Mouse (Mus musculus): ENCODE results near the gene Gltpd2. TPM values are rescaled to one million over a fixed set of nuclear protein-coding genes. Genes with fewer than 3 reads are reported as not detected.
A peak's percentile ranks its signal among the peaks of the same experiment; 100 is the strongest.
"Not testable (repeated sequence)": the region's sequence is repeated elsewhere in the genome, so short reads cannot be mapped to it uniquely, and the experiment has no call there.

The Gltpd2 gene
- 0.14 and 0.27 TPM in 2 replicates for polyA plus RNA-seq (2015; fragmentation: Nextera tagmentation; extraction: Ambion mirVana)

- H3K4me2 ChIP-seq, result peak within 1 kb of the TSS; percentile 48
- peak within 1 kb of the TSS; percentile 27; the same call in 1 of the 2 replicates for H3K9ac ChIP-seq
- H3K27me3 ChIP-seq (replicated peaks), result no peaks in the 10 kb centered on the region
- 84% methylated on average over 10 of the region's 10 CpGs for WGBS
- no peaks in the 10 kb centered on the region for H3K9me3 ChIP-seq
- peak within 1 kb of the TSS; percentile 40; the same call in 1 of the 2 replicates for H3K27ac ChIP-seq
- ATAC-seq (replicated peaks), result no peak
- H3K36me3 ChIP-seq (replicated peaks), result no peaks in the 10 kb centered on the region
- H3K4me1 ChIP-seq, result peaks cover 9% of the 10 kb centered on the region; the same call in 1 of the 2 replicates
- peak within 1 kb of the TSS; percentile 15 for H3K4me3 ChIP-seq
These were observed at the start of gene Gltpd2 for GRCm38 (mm10) chr11:70518923-70519322. Gene Gltpd2, plus strand, starts transcription at chr11:70519196.

GRCm38 (mm10) chr11:70469764-70470163, 49.2 kb upstream of the Gltpd2 start:
- no peak overlapping the region for H3K9ac ChIP-seq
- H3K4me3 ChIP-seq, result no peak overlapping the region
- peaks cover 6% of the 10 kb centered on the region; the same call in 1 of the 2 replicates for H3K27me3 ChIP-seq (replicated peaks)
- peaks cover 6% of the 10 kb centered on the region; the same call in 1 of the 2 replicates for H3K4me1 ChIP-seq
- no peak overlapping the region for H3K4me2 ChIP-seq
- ATAC-seq (replicated peaks), result no peak
- H3K36me3 ChIP-seq (replicated peaks), result no peaks in the 10 kb centered on the region
- H3K27ac ChIP-seq, result no peak overlapping the region
- 91% methylated on average over 3 of the region's 3 CpGs for WGBS
- no peaks in the 10 kb centered on the region for H3K9me3 ChIP-seq

GRCm38 (mm10) chr11:70472716-70473115, 46.3 kb upstream of the Gltpd2 start:
- Histone ChIP-seq H3K4me2 (no peak overlapping the region), H3K27ac (no peak overlapping the region), H3K9ac (no peak overlapping the region), H3K4me1 (no peaks in the 10 kb centered on the region), H3K36me3 (replicated peaks) (no peaks in the 10 kb centered on the region), H3K9me3 (no peaks in the 10 kb centered on the region), H3K4me3 (no peak overlapping the region), H3K27me3 (replicated peaks) (no peaks in the 10 kb centered on the region)
- no peak for ATAC-seq (replicated peaks)

- H3K27ac ChIP-seq; H3K4me2 ChIP-seq; ATAC-seq (replicated peaks); H3K9ac ChIP-seq; H3K4me1 ChIP-seq; H3K9me3 ChIP-seq; H3K27me3 ChIP-seq (replicated peaks); H3K36me3 ChIP-seq (replicated peaks); H3K4me3 ChIP-seq: not testable (repeated sequence)
- 89% methylated on average over 5 of the region's 5 CpGs for WGBS
These were observed 45.7 kb upstream of the Gltpd2 start for GRCm38 (mm10) chr11:70473291-70473690.

- Histone ChIP-seq H3K4me3 (no peak overlapping the region), H3K27ac (no peak overlapping the region), H3K9me3 (no peaks in the 10 kb centered on the region), H3K4me2 (no peak overlapping the region), H3K4me1 (no peaks in the 10 kb centered on the region), H3K9ac (no peak overlapping the region), H3K36me3 (replicated peaks) (no peaks in the 10 kb centered on the region), H3K27me3 (replicated peaks) (no peaks in the 10 kb centered on the region)
- ATAC-seq (replicated peaks), result no peak
- WGBS, result 72% methylated on average over 12 of the region's 12 CpGs
These were observed 44.0 kb upstream of the Gltpd2 start for GRCm38 (mm10) chr11:70474872-70475534.

- ATAC-seq (replicated peaks), result no peak
- no peak overlapping the region for H3K27ac ChIP-seq
- H3K9me3 ChIP-seq, result no peaks in the 10 kb centered on the region
- H3K4me3 ChIP-seq, result no peak overlapping the region
- no peak overlapping the region for H3K4me2 ChIP-seq
- no peaks in the 10 kb centered on the region for H3K36me3 ChIP-seq (replicated peaks)
- no peak overlapping the region for H3K9ac ChIP-seq
- no peaks in the 10 kb centered on the region for H3K27me3 ChIP-seq (replicated peaks)
- WGBS, result 49% methylated on average over 2 of the region's 2 CpGs
- no peaks in the 10 kb centered on the region for H3K4me1 ChIP-seq
These were observed 33.5 kb upstream of the Gltpd2 start for GRCm38 (mm10) chr11:70485498-70485897.

GRCm38 (mm10) chr11:70487816-70488215, 31.2 kb upstream of the Gltpd2 start:
- no peak for ATAC-seq (replicated peaks)
- H3K9me3 ChIP-seq, result no peaks in the 10 kb centered on the region
- H3K36me3 ChIP-seq (replicated peaks), result no peaks in the 10 kb centered on the region
- H3K9ac ChIP-seq, result no peak overlapping the region
- H3K27ac ChIP-seq, result no peak overlapping the region
- no peak overlapping the region for H3K4me3 ChIP-seq
- H3K4me1 ChIP-seq, result no peaks in the 10 kb centered on the region
- 53% methylated on average over 4 of the region's 4 CpGs for WGBS
- no peak overlapping the region for H3K4me2 ChIP-seq
- H3K27me3 ChIP-seq (replicated peaks), result no peaks in the 10 kb centered on the region

- Histone ChIP-seq H3K9ac (no peak overlapping the region), H3K27ac (no peak overlapping the region), H3K4me2 (no peak overlapping the region), H3K27me3 (replicated peaks) (no peaks in the 10 kb centered on the region), H3K36me3 (replicated peaks) (no peaks in the 10 kb centered on the region), H3K4me1 (no peaks in the 10 kb centered on the region), H3K9me3 (no peaks in the 10 kb centered on the region), H3K4me3 (no peak overlapping the region)
- WGBS, result 90% methylated on average over 3 of the region's 3 CpGs
- ATAC-seq (replicated peaks), result no peak
These were observed 29.9 kb upstream of the Gltpd2 start for GRCm38 (mm10) chr11:70489138-70489537.

- Histone ChIP-seq H3K4me3 (no peak overlapping the region), H3K9ac (no peak overlapping the region), H3K4me1 (no peaks in the 10 kb centered on the region), H3K9me3 (no peaks in the 10 kb centered on the region), H3K27me3 (replicated peaks) (no peaks in the 10 kb centered on the region), H3K36me3 (replicated peaks) (no peaks in the 10 kb centered on the region), H3K4me2 (no peak overlapping the region), H3K27ac (no peak overlapping the region)
- ATAC-seq (replicated peaks), result no peak
- WGBS, result 84% methylated on average over 6 of the region's 6 CpGs
These were observed 29.3 kb upstream of the Gltpd2 start for GRCm38 (mm10) chr11:70489684-70490083.

GRCm38 (mm10) chr11:70499566-70500475, 19.2 kb upstream of the Gltpd2 start:
- no peak for ATAC-seq (replicated peaks)
- WGBS, result 62% methylated on average over 14 of the region's 14 CpGs

GRCm38 (mm10) chr11:70500476-70500812, 18.6 kb upstream of the Gltpd2 start:
- no peak for ATAC-seq (replicated peaks)
- H3K36me3 ChIP-seq (replicated peaks), result no peaks in the 10 kb centered on the region
- no peak overlapping the region for H3K4me2 ChIP-seq
- WGBS, result 96% methylated on average over 1 of the region's 1 CpGs
- no peaks in the 10 kb centered on the region for H3K9me3 ChIP-seq
- H3K4me1 ChIP-seq, result no peaks in the 10 kb centered on the region
- no peaks in the 10 kb centered on the region for H3K27me3 ChIP-seq (replicated peaks)
- H3K27ac ChIP-seq, result no peak overlapping the region
- H3K4me3 ChIP-seq, result no peak overlapping the region
- no peak overlapping the region for H3K9ac ChIP-seq

More at GRCm38 (mm10) chr11:70499566-70500475, 19.2 kb upstream of the Gltpd2 start:
- H3K4me1 ChIP-seq, result no peaks in the 10 kb centered on the region
- H3K9me3 ChIP-seq, result no peaks in the 10 kb centered on the region
- H3K4me2 ChIP-seq, result no peak overlapping the region
- no peak overlapping the region for H3K9ac ChIP-seq
- no peaks in the 10 kb centered on the region for H3K36me3 ChIP-seq (replicated peaks)
- no peak overlapping the region for H3K27ac ChIP-seq
- no peaks in the 10 kb centered on the region for H3K27me3 ChIP-seq (replicated peaks)
- H3K4me3 ChIP-seq, result no peak overlapping the region

- no peaks in the 10 kb centered on the region for H3K4me1 ChIP-seq
- H3K9me3 ChIP-seq, result no peaks in the 10 kb centered on the region
- H3K27ac ChIP-seq, result no peak overlapping the region
- H3K27me3 ChIP-seq (replicated peaks), result no peaks in the 10 kb centered on the region
- H3K4me3 ChIP-seq, result no peak overlapping the region
- no peak overlapping the region for H3K4me2 ChIP-seq
- ATAC-seq (replicated peaks), result no peak
- H3K36me3 ChIP-seq (replicated peaks), result no peaks in the 10 kb centered on the region
- no peak overlapping the region for H3K9ac ChIP-seq
- 75% methylated on average over 3 of the region's 3 CpGs for whole genome bisulfite sequencing
These were observed 17.0 kb upstream of the Gltpd2 start for GRCm38 (mm10) chr11:70502018-70502417.

All from midbrain, embryonic 15.5 days (tissue).